Comparison of ENCODE assay signal across 25 mouse cellular contexts in genomic region chr17:43676241-43676640, GRCm38 (mm10). TPM values are rescaled to one million over a fixed set of nuclear protein-coding genes. Genes with fewer than 3 reads are reported as not detected.
DNase-seq lines count a peak whose midpoint lies in the region; ATAC-seq and TF ChIP-seq lines count a peak whose summit lies in the region.
"Had no signal": no experiment of that assay in that cellular context is flagged by ENCODE, and none has a peak within 500 bp of the region (broad histone marks: within the 10 kb centered on the region; RNA-seq: fewer than 3 reads in every experiment).

No protein-coding gene starts in this region.

- no peak for TF ChIP-seq POLR2A in liver, adult 2 months (IDR thresholded peaks at IDR 0.05; ENCODE audit: extremely low read depth, insufficient read depth, low read length)

- 0 out of 2 replicates have a peak, but pooled peaks have one; percentile 2 for TF ChIP-seq CTCF in liver, adult 2 months (IDR thresholded peaks at IDR 0.05; ENCODE audit: low read depth, low read length)

- peaks cover 4% of the 10 kb centered on the region; the same call in 1 of the 2 replicates for H3K79me2 ChIP-seq in liver, adult 2 months (ENCODE audit: control insufficient read depth, insufficient read depth, low read length)

- peak; percentile 6 for DNase-seq in CD4-positive, CD25-positive, alpha-beta regulatory T cell, adult 2 months (ENCODE audit: low read depth, low spot score)
- DNase-seq in liver, adult 2 months (ENCODE audit: extremely low read depth, low read depth, low spot score) = no peak
- DNase-seq in liver (no peak), 3T3-L1 (ENCODE audit: low read depth, low spot score) (peak; percentile 26), ZHBTc4 (ENCODE audit: low read depth, low spot score) (peak; percentile 59)
- no peak for DNase-seq in frontal cortex, postnatal 36 days (ENCODE audit: low spot score in 2 of 2)
- DNase-seq in urinary bladder, adult 18-20 months (ENCODE audit: low spot score in 2 of 2) = no peak
- DNase-seq: adrenal gland, postnatal 25 days; cerebellum, adult 11 months; cerebellum, postnatal 10 days; gastrocnemius, postnatal 25 days; kidney, adult 9 months; kidney, postnatal 4 days; right cerebral cortex, postnatal 25 days had no signal

- peaks cover 17% of the 10 kb centered on the region for H3K36me3 ChIP-seq in liver, adult 2 months (ENCODE audit: control insufficient read depth, insufficient read depth, low read length)

- no peak overlapping the region for H3K4me3 ChIP-seq in liver, adult 2 months (ENCODE audit: insufficient read depth, low read depth, low read length)
- H3K4me3 ChIP-seq: embryonic facial prominence, embryonic 12.5 days; erythroblast, embryonic 14.5 days; forebrain, embryonic 13.5 days; hindbrain, embryonic 10.5 days; limb, embryonic 13.5 days; lung, embryonic 15.5 days had no signal

- WGBS in liver, adult 2 months = 93% methylated on average over 1 of the region's 1 CpGs

- ATAC-seq in CD4-positive, CD25-positive, alpha-beta regulatory T cell, adult 4 months = no peak
- ATAC-seq: forebrain, embryonic 13.5 days; midbrain, embryonic 16.5 days; Patski had no signal

- peaks cover 15% of the 10 kb centered on the region for H3K4me1 ChIP-seq in liver, adult 2 months (ENCODE audit: control insufficient read depth, insufficient read depth, low read length)
- H3K4me1 ChIP-seq: embryonic facial prominence, embryonic 12.5 days; forebrain, embryonic 13.5 days; limb, embryonic 13.5 days had no signal

- H3K27me3 ChIP-seq in liver, adult 2 months (ENCODE audit: control insufficient read depth, insufficient read depth, low read length) = no peaks in the 10 kb centered on the region
- H3K27me3 ChIP-seq: embryonic facial prominence, embryonic 12.5 days; forebrain, embryonic 13.5 days; limb, embryonic 13.5 days; lung, embryonic 15.5 days; Patski had no signal

- H3K27ac ChIP-seq in liver, adult 2 months (replicated peaks; ENCODE audit: insufficient read depth, low read depth, low read length) = no peak overlapping the region
- H3K27ac ChIP-seq: embryonic facial prominence, embryonic 12.5 days; forebrain, embryonic 13.5 days; hindbrain, embryonic 10.5 days; limb, embryonic 13.5 days; lung, embryonic 15.5 days had no signal

- no peak overlapping the region for H3K9ac ChIP-seq in liver, adult 2 months (ENCODE audit: low read depth, low read length)
- H3K9ac ChIP-seq: embryonic facial prominence, embryonic 12.5 days; forebrain, embryonic 13.5 days; limb, embryonic 13.5 days; lung, embryonic 15.5 days had no signal

RNA-seq across cellular contexts. Expression of gene Cyp39a1, which starts 9.0 kb away (rescaled TPM):
- polyA plus RNA-seq in CD4-positive, CD25-positive, alpha-beta regulatory T cell, adult 4 months (2017; shearing (Covaris generic)) = 1 to 10 TPM in 1 of 2 experiments, under 1 TPM in 1; 0.74 to 2.3 TPM
- 39.7 and 51.4 TPM in 2 replicates for total RNA-seq in liver, adult 2 months (2014; rRNA removed)
- polyA plus RNA-seq in liver, adult 2 months (2012; rRNA removed) = 9.0 and 9.6 TPM in 2 replicates
- polyA plus RNA-seq: erythroblast, embryonic 14.5 days had no signal

RNA-seq across cellular contexts. Expression of gene Slc25a27, which starts 9.2 kb away (rescaled TPM):
- 1 to 10 TPM; 4.3 to 4.5 TPM for polyA plus RNA-seq in CD4-positive, CD25-positive, alpha-beta regulatory T cell, adult 4 months (2017; shearing (Covaris generic))
- 2.6 and 3.0 TPM in 2 replicates for total RNA-seq in liver, adult 2 months (2014; rRNA removed)
- polyA plus RNA-seq in liver, adult 2 months (2012; rRNA removed) = 0.42 and 1.2 TPM in 2 replicates
- polyA plus RNA-seq: erythroblast, embryonic 14.5 days had no signal

RNA-seq across cellular contexts. Expression of gene Tdrd6, which starts 46.1 kb away (rescaled TPM):
- not detected for polyA plus RNA-seq in CD4-positive, CD25-positive, alpha-beta regulatory T cell, adult 4 months (2017; shearing (Covaris generic))
- total RNA-seq in liver, adult 2 months (2014; rRNA removed) = not detected in 2 replicates
- not detected in 2 replicates for polyA plus RNA-seq in liver, adult 2 months (2012; rRNA removed)
- total RNA-seq: adrenal gland, postnatal 25 days; gastrocnemius, postnatal 25 days had no signal
- polyA plus RNA-seq: erythroblast, embryonic 14.5 days; lung, embryonic 15.5 days; spleen, adult 2 months; thymus, postnatal 0 days had no signal

Comparison
In these comparisons a context has a peak if more than half of its experiments do, and no peak if none do; other contexts are left out.
1. DNase-seq: peak in CD4-positive, CD25-positive, alpha-beta regulatory T cell, adult 2 months (single experiment), 3T3-L1 (single experiment) and ZHBTc4 (single experiment); none in liver, adult 2 months (single experiment), liver (single experiment), frontal cortex, postnatal 36 days (0 of 2) and urinary bladder, adult 18-20 months (0 of 2).